Mouse (Mus musculus) mesoderm, embryonic 11.5 days (tissue): Measurements from ENCODE around the gene Dars2.

Experiments
- DNase-seq: peaks from one replicate; pipeline ENCODE4 v3.0.0-alpha.2; 2012; ENCODE audit warnings: low read depth, low spot score

The Dars2 gene

GRCm38 (mm10) chr1:161070352-161071271 is at the start of gene Dars2, which contains the start of gene Cenpl:
Gene Dars2, minus strand, starts transcription at chr1:161070658.
Gene Cenpl, plus strand, starts transcription at chr1:161070713.
- DNase-seq: peak; percentile 96

DNA sequence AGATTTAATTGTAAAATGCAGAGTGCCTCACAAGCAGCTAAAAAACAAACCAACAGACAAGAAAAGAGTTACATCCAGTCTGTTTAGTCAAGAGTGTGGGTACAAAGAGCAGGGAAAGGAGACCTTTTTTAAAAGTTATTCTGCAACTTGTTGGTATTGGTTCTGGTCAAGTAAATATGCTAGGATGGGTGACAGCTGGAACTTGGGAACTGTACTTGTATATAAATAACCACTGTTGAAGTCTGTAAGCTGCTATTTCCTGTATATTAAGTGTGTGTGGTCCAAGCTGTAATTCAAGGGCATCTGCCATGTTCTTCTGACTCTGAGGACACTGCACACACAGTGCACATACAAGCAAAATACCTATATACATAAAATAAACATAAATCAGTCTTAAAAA is 44.1 kb upstream of the Dars2 start:
- no peak for DNase-seq

DNA sequence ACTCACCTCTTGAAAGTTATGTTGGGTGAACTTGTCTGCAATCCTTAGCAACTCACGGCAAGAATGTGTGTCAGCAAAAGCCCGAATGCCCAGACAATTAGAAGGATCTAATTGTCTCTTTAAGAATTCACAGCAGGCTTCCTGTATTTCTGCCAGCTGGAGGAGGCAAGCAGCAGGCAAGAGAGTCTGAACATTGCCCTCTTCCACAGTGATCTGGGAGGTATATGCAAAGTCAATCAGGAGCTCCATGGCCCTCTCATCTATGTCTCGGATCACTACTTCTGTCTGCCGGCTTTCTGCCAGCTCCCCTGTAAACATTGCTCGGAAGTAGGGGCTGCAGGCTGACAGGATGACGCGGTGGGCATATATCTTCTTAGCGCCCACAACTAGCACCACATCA is 38.8 kb upstream of the Dars2 start:
- no peak for DNase-seq

GRCm38 (mm10) chr1:161103842-161104241 is 33.4 kb upstream of the Dars2 start:
- no peak for DNase-seq

DNA sequence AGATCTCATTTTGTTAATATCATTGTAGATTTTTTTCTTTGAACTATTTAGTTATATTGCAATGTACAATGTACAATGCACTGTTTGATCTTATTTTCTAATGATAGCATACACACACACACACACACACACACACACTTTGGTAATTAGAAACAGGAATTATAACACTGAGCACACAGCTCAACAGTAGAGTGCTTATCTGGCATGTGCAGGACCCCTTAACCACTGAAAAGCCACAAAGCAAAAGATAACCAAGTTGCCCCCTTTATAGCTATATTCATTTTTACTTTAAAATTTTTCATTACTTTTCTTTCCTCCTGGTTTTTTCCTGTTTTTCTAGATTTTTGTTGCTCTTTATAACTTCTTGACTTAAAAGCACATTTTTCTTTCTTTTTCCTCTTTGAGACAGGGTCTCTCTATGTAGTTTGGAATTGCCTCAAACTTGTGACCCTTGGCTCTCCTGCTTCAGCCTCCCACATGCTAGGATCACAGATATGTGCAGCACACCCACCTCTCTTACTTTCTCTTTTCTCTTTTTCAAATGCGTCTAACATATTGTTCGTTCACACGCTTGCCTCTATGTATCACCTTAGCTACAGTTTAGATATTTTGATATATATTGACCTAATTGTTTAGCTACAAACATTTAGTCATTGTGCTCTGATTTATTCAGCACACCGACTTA is 29.4 kb upstream of the Dars2 start:
- DNase-seq: no peak

DNA sequence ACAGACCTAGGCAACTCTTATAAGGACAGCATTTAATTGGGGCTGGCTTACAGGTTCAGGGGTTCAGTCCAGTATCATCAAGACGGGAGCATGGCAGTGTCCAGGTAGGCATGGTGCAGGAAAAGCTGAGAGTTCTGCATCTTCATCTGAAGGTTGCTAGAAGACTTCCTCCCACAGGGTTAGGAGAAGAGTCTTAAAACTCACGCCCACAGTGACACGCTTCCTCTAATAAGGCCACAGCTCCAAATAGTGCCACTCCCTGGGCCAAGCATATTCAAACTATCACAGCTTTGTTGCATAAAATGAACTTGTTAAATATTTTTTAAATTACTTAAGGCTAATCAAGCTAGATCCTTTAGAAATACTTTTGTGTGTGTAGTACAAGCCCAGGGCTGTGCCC is 6.8 kb upstream of the Dars2 start:
- DNase-seq: no peak

DNA sequence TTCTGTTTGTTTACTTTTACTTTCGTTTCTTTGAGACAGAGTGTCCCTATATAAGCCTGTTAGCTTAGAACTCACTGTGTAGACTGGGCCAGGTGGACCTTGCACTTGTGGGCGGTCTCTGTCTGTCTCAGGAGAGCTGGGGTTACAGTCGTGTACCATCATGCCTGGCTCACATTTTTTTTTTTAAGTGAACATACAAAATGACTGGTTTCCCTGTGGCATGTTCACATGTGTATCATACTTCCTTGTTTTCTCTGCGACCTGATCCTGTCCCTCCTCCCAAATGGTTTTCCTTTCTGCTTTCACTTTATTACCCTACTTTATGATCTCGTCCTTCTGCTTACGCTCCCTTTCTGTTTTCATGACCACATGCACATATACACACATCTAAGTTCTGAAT is 5.8 kb upstream of the Dars2 start:
- no peak for DNase-seq

DNA sequence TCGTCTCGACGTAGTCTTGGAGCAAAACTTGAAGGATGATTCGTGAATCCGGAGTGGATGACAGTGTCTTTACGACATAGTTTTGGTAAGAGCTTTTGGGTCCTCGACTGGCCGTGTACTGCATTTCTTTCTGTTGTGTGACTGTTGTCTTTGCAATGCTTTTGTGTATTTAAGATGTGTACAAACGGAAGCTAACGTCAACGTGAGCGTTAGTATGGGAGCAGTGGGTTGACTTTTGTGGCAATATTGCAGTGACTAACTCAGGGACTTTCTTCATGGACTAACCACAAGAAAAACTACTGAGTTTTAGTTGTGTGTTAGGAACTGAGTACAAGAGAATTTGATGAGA is 788 bp upstream of the Dars2 start:
- DNase-seq: no peak

- no peak for DNase-seq
Observed at GRCm38 (mm10) chr1:161063351-161063750, 7.1 kb downstream of the Dars2 start.

DNA sequence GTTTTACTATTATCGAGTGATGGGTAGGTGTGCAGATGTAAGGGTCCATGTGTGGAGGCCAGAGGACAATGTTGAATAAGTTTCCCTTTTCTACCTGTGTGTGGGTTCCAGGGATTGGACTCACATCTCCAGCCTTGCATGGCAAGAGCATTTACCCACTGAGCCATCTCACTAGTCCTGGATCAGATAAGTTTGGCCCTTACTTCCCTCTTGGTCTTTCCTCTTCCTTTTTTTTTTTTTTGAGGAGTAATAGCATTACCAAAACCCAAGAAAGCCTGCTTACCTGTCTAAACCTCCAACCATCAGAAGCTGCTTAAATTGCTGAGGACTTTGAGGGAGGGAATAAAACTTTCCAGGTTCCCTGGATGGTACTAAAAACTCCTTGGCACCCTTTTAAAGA is 13.3 kb downstream of the Dars2 start:
- no peak for DNase-seq

DNA sequence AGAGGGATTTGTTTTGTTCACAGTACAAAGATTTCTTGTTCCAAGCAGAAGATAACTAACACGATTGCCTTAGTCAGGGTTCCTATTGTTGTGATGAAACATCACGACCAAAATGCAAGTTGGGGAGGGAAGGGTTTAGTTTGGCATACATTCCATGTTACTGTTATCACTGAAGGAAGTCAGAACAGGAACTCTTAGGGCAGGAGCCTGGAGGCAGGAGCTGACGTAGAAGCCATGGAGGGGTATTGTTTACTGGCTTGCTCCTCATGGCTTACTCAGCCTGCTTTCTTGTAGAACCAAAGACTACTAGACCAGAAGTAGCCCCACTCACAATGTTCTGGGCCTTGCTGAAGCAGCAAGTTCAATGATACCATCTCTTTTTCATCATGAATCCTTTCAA is 23.5 kb downstream of the Dars2 start:
- no peak for DNase-seq

DNA sequence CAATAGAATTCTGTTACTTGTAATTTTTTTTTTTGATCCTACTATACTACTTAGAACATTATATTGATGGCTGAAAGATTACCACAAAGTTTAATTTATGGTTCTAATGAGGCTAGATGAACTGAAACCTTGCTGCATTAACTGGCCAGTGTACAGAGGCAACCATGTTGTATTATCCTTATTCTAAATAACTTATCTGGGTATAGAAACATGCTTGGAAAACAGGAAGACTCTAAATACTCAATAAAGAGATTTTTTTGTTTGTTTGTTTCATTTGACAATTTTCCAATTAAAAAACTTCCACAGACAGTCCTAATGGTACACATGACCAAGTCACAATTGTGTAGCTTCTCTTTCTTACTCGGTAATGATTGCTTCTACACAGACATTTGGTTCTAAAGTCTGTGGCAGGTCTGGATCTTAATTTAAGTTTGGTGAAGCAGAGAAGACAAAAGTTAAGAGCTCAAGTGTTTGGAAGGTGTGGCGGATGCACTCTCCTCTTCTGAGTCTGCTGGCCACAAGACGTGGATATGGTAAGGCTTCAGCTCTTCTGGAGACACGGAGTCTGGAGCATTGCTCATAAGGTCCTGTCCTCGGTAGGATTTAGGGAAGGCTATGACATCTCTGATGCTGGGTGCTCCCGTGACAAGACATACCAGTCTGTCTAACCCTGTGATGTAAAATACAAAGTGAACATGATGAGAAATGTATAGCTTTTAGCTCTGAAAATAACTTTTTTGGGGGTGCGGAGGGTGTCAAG is 29.0 kb downstream of the Dars2 start:
- no peak for DNase-seq

- DNase-seq: no peak
Observed at GRCm38 (mm10) chr1:161040855-161041254, 29.6 kb downstream of the Dars2 start.

- no peak for DNase-seq
Observed at GRCm38 (mm10) chr1:161040426-161040770, 30.1 kb downstream of the Dars2 start.

- DNase-seq: peak; percentile 56
Observed at GRCm38 (mm10) chr1:161039741-161040425, 30.6 kb downstream of the Dars2 start.

DNA sequence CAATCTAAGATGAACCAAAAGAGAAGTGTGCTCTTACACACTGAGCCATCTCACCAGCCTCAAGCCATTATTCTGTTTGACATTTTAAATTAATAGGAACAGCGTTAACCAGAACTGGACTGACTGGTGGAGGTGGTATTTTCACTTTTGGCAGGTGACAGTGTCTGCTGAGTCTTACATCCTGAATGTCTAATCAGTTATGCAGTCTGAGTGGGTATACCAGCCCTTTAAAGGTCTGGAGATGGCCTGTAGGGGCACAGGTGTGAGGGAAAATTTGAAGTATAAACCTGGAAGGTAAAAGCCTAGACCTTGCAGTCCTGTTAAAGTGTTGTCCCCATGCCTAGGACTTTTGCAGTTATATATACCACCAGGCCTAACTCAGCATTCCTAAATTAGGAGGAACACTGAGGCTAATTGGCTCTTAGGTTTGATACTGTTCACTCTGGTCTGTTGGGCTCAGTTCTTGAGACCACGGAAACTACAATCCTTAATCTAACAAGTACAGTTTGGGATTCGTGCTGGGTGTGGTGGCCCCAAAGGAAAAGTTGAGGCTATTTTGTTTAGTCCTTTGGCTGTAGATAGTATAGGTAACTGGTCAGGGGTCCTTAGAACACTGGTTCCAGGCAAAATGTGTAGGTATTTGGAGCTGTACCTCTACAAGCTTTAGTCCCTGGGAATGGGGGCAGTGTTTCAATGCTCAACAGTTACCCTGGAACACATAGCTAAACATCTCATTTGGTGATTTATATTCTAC is 31.3 kb downstream of the Dars2 start:
- no peak for DNase-seq

GRCm38 (mm10) chr1:161038004-161038403 is 32.5 kb downstream of the Dars2 start:
- no peak for DNase-seq

DNA sequence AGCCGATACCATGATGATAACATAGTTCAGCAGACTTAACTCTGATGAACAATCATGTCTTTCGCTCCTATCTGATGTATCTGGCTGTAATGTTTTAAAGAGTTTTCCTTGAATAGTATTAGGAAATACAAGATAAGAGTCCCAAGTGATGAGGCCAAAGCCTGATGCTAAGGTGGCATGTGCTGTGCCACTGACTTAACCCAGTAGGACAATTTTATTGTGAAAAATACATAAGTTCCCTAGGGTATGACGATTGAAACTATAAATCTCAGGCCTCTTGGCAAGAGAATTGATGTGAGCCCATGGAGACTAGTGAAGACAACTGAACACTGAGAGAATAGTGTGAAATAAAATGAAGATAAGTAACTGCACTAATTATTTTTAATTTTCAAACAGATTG is 32.9 kb downstream of the Dars2 start:
- no peak for DNase-seq

GRCm38 (mm10) chr1:161037026-161037425 is 33.4 kb downstream of the Dars2 start:
- DNase-seq: no peak

- DNase-seq: peak; percentile 34
Observed at GRCm38 (mm10) chr1:161036411-161036841, 34.0 kb downstream of the Dars2 start.
